Mouse (Mus musculus) heart, postnatal 0 days (tissue): Measurements from ENCODE around the gene Ptgfr. TPM values are rescaled to one million over a fixed set of nuclear protein-coding genes. Genes with fewer than 3 reads are reported as not detected.

ENCODE experiments used
- ATAC-seq: fragments of 200-750 bp; cut with Nextera tagmentation; 2 replicates; pipeline ENCODE4 v1.8.0; 2017; ENCODE audit warnings: low read depth, moderate number of reproducible peaks, moderate library complexity; ENCODE audit not compliant: insufficient read depth
- DNase-seq: peaks from one replicate; pipeline ENCODE4 v3.0.0-alpha.2; 2016; ENCODE audit warnings: low spot score
- H3K27ac ChIP-seq: fragments of 300-500 bp; sonication (generic); 2 replicates; pipeline ENCODE4 v1.5.1; 2014; ENCODE audit warnings: low read depth, mild to moderate bottlenecking
- H3K27me3 ChIP-seq: fragments of 300-500 bp; sonication (generic); 2 replicates; pipeline ENCODE4 v1.6.1; 2014; ENCODE audit warnings: low read length, mixed read lengths; ENCODE audit not compliant: control insufficient read depth, insufficient read depth
- H3K36me3 ChIP-seq: fragments of 300-500 bp; sonication (generic); replicated peaks from 2 replicates; pipeline ENCODE4 v1.6.1; 2014; ENCODE audit warnings: low read length, mixed read lengths; ENCODE audit not compliant: control insufficient read depth, insufficient read depth
- H3K4me1 ChIP-seq: fragments of 300-500 bp; sonication (generic); 2 replicates; pipeline ENCODE4 v1.6.1; 2014; ENCODE audit warnings: antibody characterized with exemption; ENCODE audit not compliant: control insufficient read depth, insufficient read depth
- H3K4me2 ChIP-seq: fragments of 300-500 bp; sonication (generic); 2 replicates; pipeline ENCODE4 v1.6.1; 2014; ENCODE audit warnings: low read depth, mild to moderate bottlenecking, low read length, moderate library complexity
- H3K4me3 ChIP-seq: fragments of 300-500 bp; sonication (generic); 2 replicates; pipeline ENCODE4 v1.5.1; 2014; ENCODE audit warnings: low read depth, low read length
- H3K9ac ChIP-seq: fragments of 300-500 bp; sonication (generic); replicated peaks from 2 replicates; pipeline ENCODE4 v1.6.1; 2014; ENCODE audit warnings: low read depth, low read length, mixed read lengths
- H3K9me3 ChIP-seq: fragments of 300-500 bp; sonication (generic); replicated peaks from 2 replicates; pipeline ENCODE4 v1.6.1; 2016; ENCODE audit warnings: low read length; ENCODE audit not compliant: control insufficient read depth
- CTCF ChIP-seq: IDR thresholded peaks from 2 replicates; pipeline ENCODE4 v1.5.1; 2016; ENCODE audit warnings: antibody characterized with exemption, control low read depth, low read depth
- EP300 ChIP-seq: IDR thresholded peaks from 2 replicates; pipeline ENCODE4 v1.6.1; 2016; ENCODE audit warnings: antibody characterized with exemption, low read depth
- WGBS: fragments of 180-500 bp; shearing (Covaris S2); extraction: QIAGEN DNeasy Blood & Tissue Kit; methylation state at CpG from one replicate; pipeline ENCODE4 v1.1.7; 2014; 5-methylcytosine and 5-hydroxymethylcytosine counted together
- polyA plus RNA-seq: library from polyadenylated mRNA; unstranded; fragments of >200 nt; fragmentation: Nextera tagmentation; extraction: Ambion mirVana; gene quantifications from 2 replicates; pipeline ENCODE4 v1.2.1, GENCODE M21; 2015
- total RNA-seq: library from RNA; depleted of rRNA; stranded (reverse); fragments of >200 nt; gene quantifications from 2 replicates; pipeline ENCODE4 v1.2.3, GENCODE M21; 2014; ENCODE audit warnings: low replicate concordance

Ptgfr gene
- total and polyA plus RNA-seq, 2 experiments from 2014 or later, result 0.57 to 1.5 TPM

GRCm38 (mm10) chr3:151837749-151838148, 319 bp upstream of the Ptgfr start:
- WGBS, result 63% methylated on average over 9 of the region's 9 CpGs
- TF ChIP-seq EP300 (no peak), CTCF (no peak)
- no peaks in the 10 kb centered on the region for H3K36me3 ChIP-seq
- H3K4me3 ChIP-seq, result peak overlapping the region; percentile 57
- ATAC-seq (no peak), DNase-seq (no peak)
- H3K9me3 ChIP-seq, result no peaks in the 10 kb centered on the region
- peak overlapping the region; percentile 97 for H3K4me2 ChIP-seq
- no peaks in the 10 kb centered on the region for H3K27me3 ChIP-seq
- H3K4me1 ChIP-seq, result 0 out of 2 replicates have a peak, but pooled peaks cover 6% of the 10 kb centered on the region
- peak overlapping the region; percentile 52; the same call in 1 of the 2 replicates for H3K9ac ChIP-seq
- no peak overlapping the region for H3K27ac ChIP-seq

GRCm38 (mm10) chr3:151836451-151836850, 979 bp downstream of the Ptgfr start:
- no peak overlapping the region for H3K27ac ChIP-seq
- no peaks in the 10 kb centered on the region for H3K9me3 ChIP-seq
- H3K4me2 ChIP-seq, result peak overlapping the region; percentile 97
- no peak overlapping the region for H3K9ac ChIP-seq
- H3K36me3 ChIP-seq, result no peaks in the 10 kb centered on the region
- no peak for DNase-seq
- peak overlapping the region; percentile 57; the same call in 1 of the 2 replicates for H3K4me3 ChIP-seq
- TF ChIP-seq EP300 (no peak), CTCF (no peak)
- H3K27me3 ChIP-seq, result no peaks in the 10 kb centered on the region
- 0 out of 2 replicates have a peak, but pooled peaks cover 6% of the 10 kb centered on the region for H3K4me1 ChIP-seq
- WGBS, result 10% methylated on average over 5 of the region's 5 CpGs
- no peak for ATAC-seq

- no peaks in the 10 kb centered on the region for H3K9me3 ChIP-seq
- TF ChIP-seq EP300 (no peak), CTCF (no peak)
- no peak overlapping the region for H3K4me2 ChIP-seq
- WGBS, result 61% methylated on average over 3 of the region's 3 CpGs
- no peaks in the 10 kb centered on the region for H3K27me3 ChIP-seq
- no peaks in the 10 kb centered on the region for H3K36me3 ChIP-seq
- no peak for ATAC-seq
- H3K4me3 ChIP-seq, result no peak overlapping the region
- H3K27ac ChIP-seq, result no peak overlapping the region
- H3K4me1 ChIP-seq, result 0 out of 2 replicates have a peak, but pooled peaks cover 6% of the 10 kb centered on the region
- H3K9ac ChIP-seq, result no peak overlapping the region
- no peak for DNase-seq
These were observed 1.6 kb downstream of the Ptgfr start for GRCm38 (mm10) chr3:151835831-151836230.

GRCm38 (mm10) chr3:151827950-151828610, 9.3 kb downstream of the Ptgfr start:
- DNase-seq (no peak), ATAC-seq (no peak)
- 76% methylated on average over 11 of the region's 11 CpGs for WGBS
- H3K9ac ChIP-seq, result no peak overlapping the region
- no peaks in the 10 kb centered on the region for H3K36me3 ChIP-seq
- no peaks in the 10 kb centered on the region for H3K4me1 ChIP-seq
- no peak overlapping the region for H3K27ac ChIP-seq
- H3K27me3 ChIP-seq, result no peaks in the 10 kb centered on the region
- H3K4me3 ChIP-seq, result no peak overlapping the region
- H3K9me3 ChIP-seq, result no peaks in the 10 kb centered on the region
- TF ChIP-seq CTCF, result no peak
- no peak for TF ChIP-seq EP300
- no peak overlapping the region for H3K4me2 ChIP-seq

GRCm38 (mm10) chr3:151819811-151820210, 17.6 kb downstream of the Ptgfr start:
- H3K27ac ChIP-seq, result no peak overlapping the region
- DNase-seq, result no peak
- no peak overlapping the region for H3K4me2 ChIP-seq
- no peak for TF ChIP-seq EP300
- no peak for TF ChIP-seq CTCF
- no peak for ATAC-seq
- H3K4me3 ChIP-seq, result no peak overlapping the region
- H3K9ac ChIP-seq, result no peak overlapping the region
- WGBS, result 62% methylated on average over 4 of the region's 4 CpGs
- no peaks in the 10 kb centered on the region for H3K4me1 ChIP-seq
- H3K9me3 ChIP-seq, result no peaks in the 10 kb centered on the region
- no peaks in the 10 kb centered on the region for H3K36me3 ChIP-seq
- H3K27me3 ChIP-seq, result no peaks in the 10 kb centered on the region

- Histone ChIP-seq H3K9me3 (no peaks in the 10 kb centered on the region), H3K4me1 (no peaks in the 10 kb centered on the region), H3K9ac (no peak overlapping the region), H3K4me3 (no peak overlapping the region), H3K27me3 (no peaks in the 10 kb centered on the region), H3K36me3 (no peaks in the 10 kb centered on the region), H3K27ac (no peak overlapping the region), H3K4me2 (no peak overlapping the region)
- peak; percentile 39 for TF ChIP-seq CTCF
- TF ChIP-seq EP300, result no peak
- WGBS, result 76% methylated on average over 6 of the region's 6 CpGs
- DNase-seq (no peak), ATAC-seq (no peak)
These were observed 19.2 kb downstream of the Ptgfr start for GRCm38 (mm10) chr3:151818265-151818664.
